Mouse (Mus musculus) embryo, embryonic 10.5 days (tissue): ENCODE measurements around the gene Bcl9l.

Experiments
- DNase-seq: peaks from one replicate; pipeline ENCODE4 v3.0.0-alpha.2; 2015; ENCODE audit warnings: low spot score

Bcl9l gene

DNA sequence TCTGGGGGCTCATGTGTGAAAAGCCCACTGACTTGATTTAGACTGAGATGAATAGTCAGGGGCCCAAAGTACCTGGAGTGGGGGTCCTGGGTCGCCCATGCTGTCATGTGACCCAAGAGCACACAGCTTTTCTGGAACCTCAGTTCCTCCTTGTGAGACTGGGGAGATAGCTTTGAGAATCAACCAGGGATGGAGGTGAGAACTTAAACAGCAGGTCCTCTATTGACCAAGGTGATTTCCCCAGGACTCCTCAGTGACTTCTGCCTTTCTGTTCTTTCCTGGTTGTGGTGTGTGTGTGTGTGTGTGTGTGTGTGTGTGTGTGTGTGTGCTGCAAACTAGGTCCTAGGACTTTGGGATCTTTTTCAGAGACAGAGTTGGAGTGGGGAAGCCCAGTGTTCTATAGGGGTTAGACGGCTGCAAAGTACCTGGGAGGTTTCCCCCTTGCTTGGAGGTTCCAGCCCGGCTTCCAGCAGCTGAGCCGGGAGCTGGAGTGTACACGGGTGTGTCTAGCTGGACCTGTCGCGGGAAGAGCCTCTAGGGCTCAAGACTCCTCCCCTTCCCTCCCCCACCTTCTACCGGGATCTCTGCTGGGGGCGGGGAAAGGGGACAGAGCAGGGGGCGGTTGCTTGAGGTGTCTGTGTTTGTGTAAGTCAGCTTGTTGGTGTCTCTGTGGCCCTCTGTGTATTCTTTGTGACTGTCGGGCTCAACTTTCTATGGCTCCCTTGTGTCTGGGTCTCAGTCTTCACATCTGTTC lies 15.2 kb downstream of the Bcl9l start:
- peak; percentile 79 for DNase-seq

DNA sequence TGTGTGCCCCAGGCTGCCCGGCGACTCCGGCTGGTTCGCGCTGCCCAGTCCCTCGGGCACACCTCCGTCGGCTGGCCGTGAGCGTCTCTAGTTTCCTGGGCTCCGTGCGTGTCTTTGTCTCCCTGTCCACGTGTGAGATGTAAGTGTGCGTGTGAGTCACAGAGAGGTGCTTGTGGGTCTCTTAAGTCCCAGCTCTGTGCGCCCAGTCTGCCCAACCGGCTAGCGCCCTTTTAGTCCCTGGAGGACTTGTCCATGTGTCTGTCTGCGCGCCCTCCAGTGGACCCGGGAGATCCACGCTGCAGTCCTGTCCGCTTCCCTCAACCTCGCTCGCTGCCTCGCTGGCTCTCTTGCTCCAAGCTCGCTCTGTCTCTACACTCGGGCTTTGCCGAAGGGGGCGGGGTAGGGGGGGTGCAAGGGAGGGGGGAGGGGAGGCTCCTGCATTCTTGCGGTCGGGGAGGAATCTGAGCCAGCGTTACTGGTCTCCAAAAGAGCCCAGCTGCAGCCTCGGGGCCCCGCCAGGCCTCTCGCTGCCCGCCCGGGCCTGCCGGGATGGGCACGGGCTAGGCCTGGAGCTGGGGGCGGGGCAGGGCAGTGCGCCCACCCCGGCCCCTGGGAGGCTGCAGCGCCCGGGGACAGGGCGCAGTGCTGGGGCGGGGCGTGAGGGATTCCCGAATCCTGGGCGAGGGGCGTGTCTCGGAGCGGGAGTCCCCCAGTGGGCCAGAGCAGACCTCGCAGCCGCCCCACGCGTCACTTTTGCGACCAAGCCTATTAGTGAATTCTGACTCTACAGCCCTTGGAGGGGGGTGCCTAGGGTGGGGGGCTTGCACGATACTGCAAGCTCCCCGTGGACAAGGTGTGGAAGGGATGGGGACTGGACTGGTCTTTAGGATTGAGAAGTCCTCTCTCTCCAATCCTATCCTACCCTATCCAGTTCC lies 16.1 kb downstream of the Bcl9l start:
- peak; percentile 79 for DNase-seq

DNA sequence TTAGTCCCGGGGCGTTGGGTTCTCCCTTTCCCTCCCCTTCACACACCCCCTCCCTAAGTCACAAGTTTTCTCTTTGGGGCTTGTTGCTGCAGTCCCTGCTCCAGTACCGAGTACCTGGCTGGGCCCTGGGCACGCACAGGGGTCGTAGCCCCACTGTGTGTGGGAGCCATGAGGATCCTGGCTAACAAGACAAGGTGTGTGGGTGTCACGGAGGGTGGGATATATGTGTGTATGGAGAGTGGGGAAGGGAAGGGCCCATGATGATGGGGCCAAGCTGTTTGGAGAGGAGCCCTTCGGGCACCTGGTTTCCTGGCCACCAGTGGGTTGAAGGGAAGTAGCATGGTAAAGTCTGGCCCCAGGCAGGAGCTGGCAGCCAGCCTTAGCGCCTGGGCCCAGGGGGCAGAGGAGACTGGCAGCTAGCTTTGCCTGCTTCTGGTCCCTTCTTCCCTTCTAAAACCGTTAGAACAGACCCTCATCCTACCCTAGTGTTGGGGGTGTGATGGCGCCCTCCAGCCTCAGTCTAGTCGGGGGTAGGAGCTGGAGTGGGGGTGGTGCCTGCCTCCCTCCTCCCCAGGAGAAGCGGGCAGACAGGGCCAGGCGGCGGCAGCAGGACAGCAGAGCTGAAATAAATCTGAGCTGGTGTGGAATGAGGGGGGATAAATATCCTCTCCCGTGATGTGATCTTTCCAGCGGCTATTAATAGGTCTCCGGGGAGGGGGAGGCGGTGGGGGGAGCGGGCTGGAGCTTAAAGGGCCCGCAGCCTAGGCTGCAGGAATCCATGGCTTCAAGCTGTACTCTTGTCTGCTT lies 16.9 kb downstream of the Bcl9l start:
- DNase-seq = peak; percentile 68

DNA sequence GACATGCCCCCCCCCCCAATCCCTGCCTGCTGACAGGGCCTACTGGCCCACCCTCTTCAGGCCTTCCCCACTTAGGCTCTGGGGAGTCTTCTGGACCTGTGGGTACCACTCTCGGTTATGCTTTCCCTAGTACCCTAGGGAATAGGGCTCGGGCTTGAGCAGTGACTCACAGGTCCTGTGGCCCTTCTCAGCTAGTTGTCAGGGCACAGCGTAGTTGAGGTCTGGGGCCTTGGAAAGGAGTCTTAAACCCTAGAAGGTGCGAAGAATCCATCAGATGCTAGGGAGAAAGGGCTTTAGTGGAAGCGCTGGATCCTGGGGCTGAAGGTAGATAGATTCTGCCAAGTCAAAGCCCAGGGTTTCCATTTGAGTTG lies 17.5 kb downstream of the Bcl9l start:
- DNase-seq = no peak

DNA sequence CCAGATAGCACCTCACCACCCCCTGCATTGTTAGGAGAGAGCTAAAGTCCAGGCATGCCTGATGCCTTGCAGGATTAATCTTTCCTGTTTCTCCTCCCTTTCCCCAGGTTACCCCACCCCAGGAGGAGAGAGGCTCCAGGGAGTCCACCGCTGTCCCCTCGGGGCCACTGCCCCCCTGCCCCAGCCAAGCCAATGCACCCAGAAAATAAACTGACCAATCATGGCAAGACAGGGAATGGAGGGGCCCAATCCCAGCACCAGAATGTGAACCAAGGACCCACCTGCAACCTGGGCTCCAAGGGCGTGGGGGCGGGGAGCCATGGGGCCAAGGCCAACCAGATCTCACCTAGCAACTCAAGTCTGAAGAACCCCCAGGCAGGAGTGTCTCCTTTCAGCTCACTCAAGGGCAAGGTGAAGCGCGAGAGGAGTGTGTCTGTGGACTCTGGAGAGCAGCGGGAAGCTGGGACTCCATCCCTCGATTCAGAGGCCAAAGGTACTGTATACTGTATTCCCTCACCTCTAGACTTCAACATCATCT lies 18.1 kb downstream of the Bcl9l start:
- no peak for DNase-seq

DNA sequence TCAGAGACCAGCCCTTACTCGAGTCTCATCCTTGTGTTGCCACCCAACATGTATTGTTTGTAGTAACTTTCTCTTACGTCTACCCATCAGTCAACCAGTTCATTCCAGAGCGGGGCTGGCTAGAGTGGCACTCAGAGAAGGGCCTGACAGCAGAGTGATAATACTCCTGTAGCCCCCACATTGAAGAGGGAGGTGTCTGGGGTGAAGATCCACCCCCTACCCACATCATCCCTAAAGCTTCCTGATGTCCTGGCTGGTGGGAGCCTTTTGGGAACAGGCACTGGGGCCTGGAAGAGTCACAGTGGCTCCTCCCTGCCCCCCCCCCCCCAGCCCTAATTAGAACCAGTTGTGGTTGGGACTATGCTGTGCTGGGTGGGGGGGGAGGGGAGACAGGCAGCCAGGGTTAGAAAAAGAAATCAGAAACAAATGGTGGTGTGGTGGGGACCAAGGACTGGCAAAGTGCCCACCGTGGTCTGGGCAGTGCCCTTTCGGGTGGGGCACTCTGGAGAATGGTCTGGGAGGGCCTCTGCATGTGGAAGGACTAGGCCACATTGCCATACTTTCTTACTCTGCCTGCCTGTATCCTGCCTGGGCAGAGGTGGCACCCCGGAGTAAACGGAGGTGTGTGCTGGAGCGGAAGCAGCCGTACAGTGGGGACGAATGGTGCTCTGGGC lies 18.7 kb downstream of the Bcl9l start:
- DNase-seq = no peak

DNA sequence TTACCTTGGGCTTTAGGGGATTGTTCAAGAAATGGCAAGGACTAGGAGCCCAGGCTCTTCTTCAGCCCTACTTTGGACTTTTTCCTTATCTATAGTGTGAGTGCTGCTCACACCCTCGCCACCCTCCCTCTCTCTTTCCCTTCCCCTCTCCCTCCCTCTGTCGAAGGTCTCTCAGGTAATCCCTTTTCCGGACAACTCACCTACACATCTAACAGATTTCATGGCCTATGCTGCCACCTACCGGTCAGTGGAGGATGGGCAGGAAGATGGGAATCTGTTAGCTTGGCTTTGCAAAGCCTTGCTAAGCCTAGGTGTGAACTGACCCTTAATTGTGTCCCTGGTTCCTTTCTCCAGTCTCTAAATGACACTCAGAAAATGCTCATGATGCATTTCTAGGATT lies 19.4 kb downstream of the Bcl9l start:
- DNase-seq = peak; percentile 92

DNA sequence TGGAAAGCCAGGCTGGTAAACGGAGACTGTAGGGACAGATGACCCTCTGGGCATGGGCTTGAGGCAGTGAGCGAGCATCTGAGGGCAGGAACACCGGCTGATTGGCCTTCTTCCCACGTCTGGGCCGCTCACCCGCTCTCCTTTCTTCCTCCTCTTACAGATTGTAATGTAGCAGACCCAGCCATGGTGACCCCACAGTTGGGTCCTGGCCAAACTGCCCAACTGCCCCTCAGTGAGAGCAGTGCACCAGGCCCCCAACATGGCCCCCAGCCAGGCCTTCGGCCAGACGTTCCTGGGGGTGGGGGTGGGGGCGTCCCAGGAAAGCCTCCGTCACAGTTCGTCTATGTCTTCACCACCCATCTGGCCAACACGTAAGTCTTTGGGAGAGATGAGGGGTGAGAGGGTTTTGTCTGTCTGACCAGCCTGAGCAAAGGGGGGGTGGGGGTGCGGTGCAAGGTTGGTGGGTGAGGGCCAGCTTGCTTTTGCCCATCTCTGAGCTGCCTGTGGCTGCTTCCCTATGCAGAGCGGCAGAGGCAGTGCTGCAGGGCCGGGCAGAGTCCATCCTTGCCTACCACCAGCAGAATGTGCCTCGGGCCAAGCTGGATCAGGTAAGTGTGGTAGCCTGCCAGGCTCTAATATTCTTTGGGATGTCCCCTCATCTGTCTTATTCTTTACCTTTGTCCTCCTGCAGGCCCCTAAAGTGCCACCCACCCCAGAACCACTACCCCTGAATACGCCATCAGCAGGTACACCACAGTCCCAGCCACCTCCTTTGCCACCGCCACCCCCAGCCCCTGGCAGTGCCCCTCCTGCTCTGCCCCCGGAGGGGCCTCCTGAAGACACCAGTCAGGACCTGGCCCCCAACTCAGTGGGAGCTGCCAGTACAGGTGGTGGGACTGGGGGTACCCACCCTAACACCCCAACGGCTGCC lies 22.5 kb downstream of the Bcl9l start:
- DNase-seq = no peak

DNA sequence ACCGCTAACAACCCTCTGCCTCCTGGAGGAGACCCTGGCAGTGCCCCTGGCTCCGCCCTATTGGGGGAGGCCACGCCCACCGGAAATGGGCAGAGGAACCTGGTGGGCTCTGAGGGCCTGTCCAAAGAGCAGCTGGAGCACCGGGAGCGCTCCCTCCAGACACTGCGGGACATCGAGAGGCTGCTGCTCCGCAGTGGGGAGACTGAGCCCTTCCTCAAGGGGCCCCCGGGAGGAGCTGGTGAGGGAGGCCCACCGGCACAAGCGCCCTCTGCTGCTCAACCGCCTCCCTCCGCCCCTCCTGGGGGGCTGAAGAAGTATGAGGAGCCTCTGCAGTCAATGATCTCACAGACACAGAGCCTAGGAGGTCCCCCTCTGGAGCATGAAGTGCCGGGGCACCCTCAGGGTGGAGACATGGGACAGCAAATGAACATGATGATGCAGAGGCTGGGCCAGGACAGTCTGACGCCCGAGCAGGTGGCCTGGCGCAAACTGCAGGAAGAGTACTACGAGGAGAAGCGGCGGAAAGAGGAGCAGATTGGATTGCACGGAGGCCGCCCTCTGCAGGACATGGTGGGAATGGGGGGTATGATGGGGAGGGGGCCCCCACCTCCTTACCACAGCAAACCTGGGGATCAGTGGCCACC lies 23.3 kb downstream of the Bcl9l start:
- DNase-seq = no peak

DNA sequence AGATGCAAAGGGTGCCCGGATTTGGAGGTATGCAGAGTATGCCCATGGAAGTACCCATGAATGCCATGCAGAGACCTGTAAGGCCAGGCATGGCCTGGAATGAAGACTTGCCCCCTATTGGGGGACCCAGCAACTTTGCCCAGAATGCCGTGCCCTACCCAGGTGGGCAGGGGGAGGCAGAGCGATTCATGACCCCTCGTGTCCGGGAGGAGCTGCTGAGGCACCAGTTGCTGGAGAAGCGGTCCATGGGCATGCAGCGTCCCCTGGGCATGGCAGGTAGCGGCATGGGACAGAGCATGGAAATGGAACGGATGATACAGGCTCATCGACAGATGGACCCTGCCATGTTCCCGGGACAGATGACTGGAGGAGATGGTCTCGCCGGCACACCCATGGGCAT lies 23.9 kb downstream of the Bcl9l start:
- DNase-seq = no peak

DNA sequence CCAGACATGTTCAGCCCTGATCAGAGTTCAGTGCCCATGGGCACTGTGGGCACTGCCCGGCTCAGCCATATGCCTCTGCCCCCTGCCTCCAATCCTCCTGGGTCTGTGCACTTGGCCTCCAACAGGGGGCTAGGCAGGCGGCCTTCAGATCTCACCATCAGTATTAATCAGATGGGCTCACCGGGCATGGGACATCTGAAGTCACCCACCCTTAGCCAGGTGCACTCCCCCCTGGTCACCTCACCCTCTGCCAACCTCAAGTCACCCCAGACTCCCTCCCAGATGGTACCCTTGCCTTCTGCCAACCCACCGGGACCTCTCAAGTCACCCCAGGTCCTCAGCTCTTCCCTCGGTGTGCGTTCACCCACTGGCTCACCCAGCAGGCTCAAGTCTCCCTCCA lies 24.7 kb downstream of the Bcl9l start:
- no peak for DNase-seq

DNA sequence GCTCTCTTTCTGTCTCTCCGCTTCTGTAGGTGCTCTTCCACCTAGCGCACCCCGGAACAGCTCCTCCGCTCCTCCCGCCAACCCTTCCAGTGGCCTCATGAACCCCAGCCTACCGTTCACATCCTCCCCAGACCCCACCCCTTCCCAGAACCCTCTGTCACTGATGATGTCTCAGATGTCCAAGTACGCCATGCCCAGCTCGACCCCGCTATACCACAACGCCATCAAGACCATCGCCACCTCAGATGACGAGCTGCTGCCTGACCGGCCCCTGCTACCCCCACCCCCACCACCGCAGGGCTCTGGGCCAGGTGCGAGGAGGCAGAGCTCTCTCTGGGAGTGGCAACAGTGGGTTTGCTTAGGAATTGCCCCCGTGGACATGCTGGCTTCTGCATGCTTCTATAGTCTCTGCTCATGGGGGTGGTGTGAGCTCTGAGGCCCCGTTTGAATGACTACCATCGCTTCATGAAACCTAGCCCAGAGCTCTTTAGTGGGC lies 25.5 kb downstream of the Bcl9l start:
- no peak for DNase-seq

DNA sequence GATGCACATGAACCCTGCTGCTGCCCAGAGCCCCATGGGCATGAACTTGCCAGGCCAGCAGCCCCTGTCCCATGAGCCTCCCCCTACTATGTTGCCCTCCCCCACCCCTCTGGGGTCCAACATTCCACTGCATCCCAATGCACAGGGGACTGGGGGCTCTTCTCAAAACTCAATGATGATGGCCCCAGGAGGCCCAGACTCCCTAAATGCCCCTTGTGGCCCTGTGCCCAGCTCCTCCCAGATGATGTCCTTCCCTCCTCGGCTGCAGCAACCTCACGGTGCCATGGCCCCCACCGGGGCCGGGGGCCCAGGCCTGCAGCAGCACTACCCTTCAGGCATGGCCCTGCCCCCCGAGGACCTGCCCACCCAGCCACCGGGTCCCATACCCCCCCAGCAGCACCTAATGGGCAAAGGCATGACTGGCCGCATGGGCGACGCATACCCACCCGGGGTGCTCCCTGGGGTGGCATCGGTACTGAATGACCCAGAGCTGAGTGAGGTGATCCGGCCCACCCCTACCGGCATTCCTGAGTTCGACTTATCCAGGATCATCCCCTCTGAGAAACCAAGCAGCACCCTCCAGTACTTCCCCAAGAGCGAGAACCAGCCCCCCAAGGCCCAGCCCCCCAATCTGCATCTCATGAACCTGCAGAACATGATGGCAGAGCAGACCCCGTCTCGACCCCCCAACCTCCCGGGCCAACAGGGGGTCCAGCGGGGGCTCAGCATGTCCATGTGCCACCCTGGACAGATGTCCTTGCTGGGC lies 26.3 kb downstream of the Bcl9l start:
- no peak for DNase-seq

DNA sequence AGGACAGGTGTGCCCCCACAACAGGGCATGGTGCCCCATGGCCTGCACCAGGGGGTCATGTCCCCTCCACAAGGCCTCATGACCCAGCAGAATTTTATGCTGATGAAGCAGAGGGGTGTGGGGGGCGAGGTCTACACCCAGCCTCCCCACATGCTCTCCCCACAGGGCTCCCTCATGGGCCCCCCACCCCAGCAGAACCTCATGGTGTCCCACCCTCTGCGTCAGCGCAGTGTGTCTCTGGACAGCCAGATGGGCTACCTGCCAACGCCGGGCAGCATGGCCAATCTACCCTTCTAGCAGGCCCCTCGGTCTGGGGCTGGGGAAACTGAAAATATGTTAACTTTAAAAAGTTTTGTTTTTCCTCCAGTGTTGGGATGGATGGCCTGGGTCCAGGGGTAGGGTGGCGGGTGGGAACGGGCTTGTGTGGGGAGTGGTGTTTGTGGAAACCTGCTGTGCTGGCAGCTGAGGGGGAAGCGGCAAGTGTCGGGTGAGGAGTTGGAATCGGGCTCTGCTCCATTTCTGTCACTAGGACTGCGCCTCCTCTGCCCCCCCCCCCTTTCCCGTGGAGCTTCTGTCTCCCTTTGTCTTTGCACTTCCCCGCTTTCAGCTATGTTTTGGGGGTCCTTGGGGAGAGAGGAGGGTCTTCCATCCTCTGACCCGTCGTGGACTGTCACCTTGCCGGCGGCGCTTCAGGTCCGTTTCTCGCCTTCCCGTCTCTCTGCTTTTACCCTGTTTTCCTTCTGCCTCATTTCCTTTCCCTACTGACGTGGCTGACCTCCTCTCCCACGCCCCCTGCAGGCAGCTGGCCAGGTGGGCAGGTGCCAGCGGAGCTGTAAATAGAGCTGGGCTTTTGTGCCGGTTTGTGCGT lies 27.1 kb downstream of the Bcl9l start:
- peak; percentile 84 for DNase-seq

DNA sequence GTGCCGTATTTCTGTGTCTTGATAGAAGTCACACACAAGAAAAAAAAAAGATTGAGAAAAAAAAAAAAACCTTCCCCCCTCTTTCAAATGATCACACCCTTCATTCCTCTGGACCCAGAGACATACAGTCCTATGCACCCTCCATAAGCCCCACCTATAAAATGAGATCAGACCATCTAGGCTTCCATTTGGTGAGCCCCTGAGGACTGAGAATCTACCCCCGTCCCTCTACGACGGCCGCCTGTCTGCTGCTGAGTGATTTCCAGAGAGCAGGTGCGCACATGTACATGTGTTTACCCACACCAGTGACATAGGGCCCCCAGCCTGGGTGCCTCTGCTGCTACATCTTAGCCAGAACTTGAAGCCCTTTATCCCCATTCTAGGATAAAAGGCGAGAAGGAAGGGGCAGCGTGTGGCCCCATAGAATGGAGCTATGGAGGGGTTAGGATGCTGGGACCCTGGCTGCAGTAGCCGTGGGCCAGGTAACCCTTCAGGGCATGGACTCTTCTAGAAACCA lies 27.8 kb downstream of the Bcl9l start:
- no peak for DNase-seq

DNA sequence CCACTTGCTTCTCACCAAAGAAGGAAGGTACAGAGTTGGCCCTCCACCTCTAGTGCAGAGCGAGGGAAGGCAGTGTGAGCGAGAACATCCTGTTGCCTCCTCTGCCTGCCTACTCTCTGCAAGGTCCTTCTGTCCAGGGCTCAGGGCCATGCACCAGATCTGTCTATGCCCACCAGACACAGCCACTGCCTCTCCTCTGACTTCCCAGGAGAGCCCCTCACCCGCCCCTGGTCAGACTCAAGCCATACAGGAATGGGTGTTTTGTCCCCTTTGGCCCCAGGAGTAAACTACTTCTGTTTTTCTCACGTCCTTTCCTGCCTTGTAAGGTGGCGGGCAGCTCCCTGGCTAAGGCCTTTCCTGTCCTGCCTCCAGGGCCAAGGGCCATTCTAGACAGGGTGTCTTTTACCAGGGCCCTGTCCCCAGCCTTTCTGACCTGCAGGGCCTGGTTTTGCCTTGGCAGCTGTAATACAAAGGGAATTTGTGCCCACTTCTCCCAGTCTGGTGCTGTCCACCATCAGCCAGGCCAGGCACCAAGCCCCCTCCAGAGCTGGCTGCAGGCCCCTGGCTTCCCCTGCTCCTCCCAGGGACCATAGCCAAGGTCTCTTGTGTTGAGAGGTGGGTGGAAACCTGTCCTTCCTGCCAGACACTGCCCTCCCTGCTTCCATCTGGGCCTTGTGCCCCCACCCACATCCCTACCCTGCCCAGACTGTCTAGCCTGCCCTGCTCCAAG lies 28.4 kb downstream of the Bcl9l start:
- DNase-seq = no peak
